Mouse (Mus musculus) erythroblast, embryonic 14.5 days (primary cell): ENCODE data around the gene Atg10. TPM values are rescaled to one million over a fixed set of nuclear protein-coding genes. Genes with fewer than 3 reads are reported as not detected.
"Not testable (repeated sequence)": the region's sequence is repeated elsewhere in the genome, so short reads cannot be mapped to it uniquely, and the experiment has no call there.

Experiments used
- H3K27me3 ChIP-seq: 2 replicates; pipeline ENCODE4 v1.6.1; 2012; ENCODE audit warnings: inconsistent platforms; ENCODE audit not compliant: control insufficient read depth
- H3K36me3 ChIP-seq: 2 replicates; pipeline ENCODE4 v1.6.1; 2012; ENCODE audit warnings: mild to moderate bottlenecking, inconsistent platforms; ENCODE audit not compliant: control insufficient read depth
- H3K4me1 ChIP-seq: 2 replicates; pipeline ENCODE4 v1.6.1; 2012; ENCODE audit warnings: inconsistent platforms; ENCODE audit not compliant: control insufficient read depth
- H3K4me3 ChIP-seq: replicated peaks from 2 replicates; pipeline ENCODE3; 2012; ENCODE audit warnings: moderate library complexity, mild to moderate bottlenecking, inconsistent platforms
- H3K9me3 ChIP-seq: 2 replicates; pipeline ENCODE4 v1.6.1; 2012; ENCODE audit warnings: low read length, inconsistent platforms, mixed read lengths; ENCODE audit not compliant: control insufficient read depth
- GATA1 ChIP-seq: IDR thresholded peaks from 2 replicates; pipeline ENCODE4 v1.6.1; 2012; ENCODE audit warnings: low read length, inconsistent platforms, mixed read lengths
- TAL1 ChIP-seq: IDR thresholded peaks from 3 replicates; pipeline ENCODE4 v1.6.1; 2012; ENCODE audit warnings: low read length, inconsistent platforms, mixed read lengths
- polyA plus RNA-seq: library from polyadenylated mRNA; stranded (reverse); fragments of >175 nt; gene quantifications from 2 replicates; pipeline ENCODE4 v1.2.3, GENCODE M21; 2012

Atg10 gene
- polyA plus RNA-seq, 1 experiment: not detected

- Histone ChIP-seq H3K36me3 (peaks cover 34% of the 10 kb centered on the region), H3K9me3 (no peaks in the 10 kb centered on the region)
Observed at GRCm38 (mm10) chr13:90926938-90927633, 296.7 kb downstream of the Atg10 start.

GRCm38 (mm10) chr13:90926125-90926765 lies 297.5 kb downstream of the Atg10 start:
- peaks cover 13% of the 10 kb centered on the region for H3K4me1 ChIP-seq
- H3K9me3 ChIP-seq: no peaks in the 10 kb centered on the region
- no peak overlapping the region for H3K4me3 ChIP-seq
- no peak for TF ChIP-seq TAL1
- TF ChIP-seq GATA1: no peak
- peaks cover 34% of the 10 kb centered on the region for H3K36me3 ChIP-seq
- no peaks in the 10 kb centered on the region for H3K27me3 ChIP-seq

More at GRCm38 (mm10) chr13:90926938-90927633, 296.7 kb downstream of the Atg10 start:
- no peaks in the 10 kb centered on the region for H3K27me3 ChIP-seq
- peaks cover 13% of the 10 kb centered on the region for H3K4me1 ChIP-seq
- no peak overlapping the region for H3K4me3 ChIP-seq
- TF ChIP-seq GATA1 (no peak), TAL1 (no peak)

GRCm38 (mm10) chr13:90925191-90925590 lies 298.6 kb downstream of the Atg10 start:
- Histone ChIP-seq H3K9me3 (no peaks in the 10 kb centered on the region), H3K36me3 (peaks cover 34% of the 10 kb centered on the region), H3K4me3 (no peak overlapping the region), H3K4me1 (peaks cover 13% of the 10 kb centered on the region), H3K27me3 (no peaks in the 10 kb centered on the region)
- no peak for TF ChIP-seq GATA1

- TF ChIP-seq GATA1 (no peak), TAL1 (no peak)
- Histone ChIP-seq H3K36me3 (peaks cover 34% of the 10 kb centered on the region), H3K27me3 (no peaks in the 10 kb centered on the region), H3K9me3 (no peaks in the 10 kb centered on the region), H3K4me1 (peaks cover 13% of the 10 kb centered on the region), H3K4me3 (peak overlapping the region; percentile 71)
Observed at GRCm38 (mm10) chr13:90924072-90924471, 299.7 kb downstream of the Atg10 start.

GRCm38 (mm10) chr13:90923617-90924016 lies 300.2 kb downstream of the Atg10 start:
- Histone ChIP-seq H3K4me1 (peaks cover 13% of the 10 kb centered on the region), H3K36me3 (peaks cover 33% of the 10 kb centered on the region), H3K4me3 (peak overlapping the region; percentile 71)
- not testable (repeated sequence) for H3K27me3 ChIP-seq, H3K9me3 ChIP-seq

- TF ChIP-seq GATA1 (no peak), TAL1 (no peak)
- Histone ChIP-seq H3K4me1 (peaks cover 13% of the 10 kb centered on the region), H3K27me3 (no peaks in the 10 kb centered on the region), H3K36me3 (peaks cover 32% of the 10 kb centered on the region), H3K9me3 (no peaks in the 10 kb centered on the region), H3K4me3 (peak within 1 kb of the TSS; percentile 71)
Observed at GRCm38 (mm10) chr13:90922751-90923612, 300.8 kb downstream of the Atg10 start, which contains the start of gene Rps23. Gene Rps23 (plus strand): TSS chr13:90922958.

GRCm38 (mm10) chr13:90914721-90915120 lies 309.0 kb downstream of the Atg10 start:
- H3K9me3 ChIP-seq: no peaks in the 10 kb centered on the region
- no peaks in the 10 kb centered on the region for H3K4me1 ChIP-seq
- no peaks in the 10 kb centered on the region for H3K36me3 ChIP-seq
- no peak for TF ChIP-seq GATA1
- H3K4me3 ChIP-seq: no peak overlapping the region
- H3K27me3 ChIP-seq: no peaks in the 10 kb centered on the region

GRCm38 (mm10) chr13:90913675-90914192 lies 310.0 kb downstream of the Atg10 start:
- H3K4me1 ChIP-seq: no peaks in the 10 kb centered on the region
- no peaks in the 10 kb centered on the region for H3K27me3 ChIP-seq
- no peak for TF ChIP-seq GATA1
- TF ChIP-seq TAL1: no peak
- H3K36me3 ChIP-seq: no peaks in the 10 kb centered on the region
- H3K9me3 ChIP-seq: no peaks in the 10 kb centered on the region
- H3K4me3 ChIP-seq: no peak overlapping the region
